Mouse (Mus musculus) neural tube, embryonic 15.5 days (tissue): ENCODE measurements around the gene Prkaca. TPM values are rescaled to one million over a fixed set of nuclear protein-coding genes. Genes with fewer than 3 reads are reported as not detected.
A peak's percentile ranks its signal among the peaks of the same experiment; 100 is the strongest.
"Not testable (repeated sequence)": the region's sequence is repeated elsewhere in the genome, so short reads cannot be mapped to it uniquely, and the experiment has no call there.

Experiments used
- ATAC-seq: fragments of 200-750 bp; cut with Nextera tagmentation; 2 replicates; pipeline ENCODE4 v1.8.0; 2017; ENCODE audit warnings: mild to moderate bottlenecking, moderate TSS enrichment, moderate library complexity; ENCODE audit not compliant: low FRiP score
- H3K27ac ChIP-seq: fragments of 300-500 bp; sonication (generic); replicated peaks from 2 replicates; pipeline ENCODE4 v1.5.1; 2015; ENCODE audit warnings: mild to moderate bottlenecking, inconsistent platforms
- H3K27me3 ChIP-seq: fragments of 300-500 bp; sonication (generic); replicated peaks from 2 replicates; pipeline ENCODE4 v1.6.1; 2015; ENCODE audit warnings: inconsistent platforms
- H3K36me3 ChIP-seq: fragments of 300-500 bp; sonication (generic); 2 replicates; pipeline ENCODE4 v1.6.1; 2015; ENCODE audit warnings: inconsistent platforms
- H3K4me1 ChIP-seq: fragments of 300-500 bp; sonication (generic); 2 replicates; pipeline ENCODE4 v1.6.1; 2015; ENCODE audit warnings: inconsistent platforms
- H3K4me2 ChIP-seq: fragments of 300-500 bp; sonication (generic); 2 replicates; pipeline ENCODE4 v1.6.1; 2015; ENCODE audit warnings: inconsistent platforms, mild to moderate bottlenecking, moderate library complexity
- H3K4me3 ChIP-seq: fragments of 300-500 bp; sonication (generic); replicated peaks from 2 replicates; pipeline ENCODE4 v1.5.1; 2015; ENCODE audit warnings: mild to moderate bottlenecking, inconsistent platforms
- H3K9ac ChIP-seq: fragments of 300-500 bp; sonication (generic); replicated peaks from 2 replicates; pipeline ENCODE4 v1.6.1; 2015; ENCODE audit warnings: mild to moderate bottlenecking, inconsistent platforms
- H3K9me3 ChIP-seq: fragments of 300-500 bp; sonication (generic); replicated peaks from 2 replicates; pipeline ENCODE4 v1.6.1; 2016; ENCODE audit warnings: inconsistent platforms
- WGBS: fragments of 180-500 bp; shearing (Covaris S2); methylation state at CpG from one replicate; pipeline ENCODE4 v1.1.7; 2015; ENCODE audit warnings: mixed read lengths; 5-methylcytosine and 5-hydroxymethylcytosine counted together
- polyA plus RNA-seq: library from polyadenylated mRNA; unstranded; fragments of >200 nt; fragmentation: Nextera tagmentation; extraction: Ambion mirVana; gene quantifications from 2 replicates; pipeline ENCODE4 v1.2.1, GENCODE M21; 2015

Prkaca gene
- polyA plus RNA-seq, 1 experiment from 2014 or later, result 256 TPM

DNA sequence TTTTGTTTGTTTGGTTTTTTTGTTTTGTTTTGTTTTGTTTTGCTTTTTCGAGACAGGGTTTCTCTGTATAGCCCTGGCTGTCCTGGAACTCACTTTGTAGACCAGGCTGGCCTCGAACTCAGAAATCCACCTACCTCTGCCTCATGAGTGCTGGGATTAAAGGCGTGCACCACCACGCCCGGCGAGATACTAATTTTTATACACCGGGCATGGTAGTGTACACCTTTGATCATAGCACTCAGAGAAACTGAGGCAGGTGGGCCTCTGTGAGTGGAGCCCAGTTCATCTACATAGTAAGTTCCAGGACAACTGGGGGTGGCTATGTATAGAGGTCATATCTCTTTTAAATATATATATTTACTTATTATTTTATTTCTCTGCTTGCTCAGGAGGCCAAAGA lies 32.7 kb downstream of the Prkaca start:
- H3K36me3 ChIP-seq, H3K9me3 ChIP-seq, H3K27ac ChIP-seq, ATAC-seq, H3K9ac ChIP-seq, H3K4me2 ChIP-seq, H3K4me3 ChIP-seq: not testable (repeated sequence)
- WGBS, result 97% methylated on average over 7 of the region's 7 CpGs
- Histone ChIP-seq H3K27me3 (peaks cover 22% of the 10 kb centered on the region), H3K4me1 (peaks cover 32% of the 10 kb centered on the region)

- peaks cover 48% of the 10 kb centered on the region for H3K4me1 ChIP-seq
- H3K4me3 ChIP-seq, result no peak overlapping the region
- H3K9me3 ChIP-seq, result no peaks in the 10 kb centered on the region
- no peaks in the 10 kb centered on the region for H3K36me3 ChIP-seq
- H3K9ac ChIP-seq, result no peak overlapping the region
- WGBS, result 33% methylated on average over 7 of the region's 7 CpGs
- H3K27ac ChIP-seq, result no peak overlapping the region
- no peak overlapping the region for H3K4me2 ChIP-seq
- peaks cover 35% of the 10 kb centered on the region for H3K27me3 ChIP-seq
- ATAC-seq, result no peak
These were observed 35.6 kb downstream of the Prkaca start for GRCm38 (mm10) chr8:84008362-84008761.

GRCm38 (mm10) chr8:84009876-84010275 lies 37.1 kb downstream of the Prkaca start:
- peak; percentile 39; the same call in 1 of the 2 replicates for ATAC-seq
- Histone ChIP-seq H3K9ac (no peak overlapping the region), H3K4me1 (peaks cover 36% of the 10 kb centered on the region), H3K4me2 (peak overlapping the region; percentile 99), H3K27ac (no peak overlapping the region), H3K4me3 (no peak overlapping the region), H3K36me3 (no peaks in the 10 kb centered on the region), H3K9me3 (no peaks in the 10 kb centered on the region), H3K27me3 (peaks cover 42% of the 10 kb centered on the region)
- under 1% methylated on average over 11 of the region's 11 CpGs for WGBS

GRCm38 (mm10) chr8:84010625-84011611 lies 38.1 kb downstream of the Prkaca start:
- Histone ChIP-seq H3K4me1 (peaks cover 30% of the 10 kb centered on the region), H3K9ac (peak overlapping the region; percentile 56), H3K27ac (no peak overlapping the region), H3K36me3 (no peaks in the 10 kb centered on the region), H3K4me3 (peak overlapping the region; percentile 57), H3K27me3 (peaks cover 42% of the 10 kb centered on the region), H3K9me3 (no peaks in the 10 kb centered on the region), H3K4me2 (peak overlapping the region; percentile 99)
- ATAC-seq, result peak; percentile 61
- WGBS, result 1% methylated on average over 82 of the region's 83 CpGs

DNA sequence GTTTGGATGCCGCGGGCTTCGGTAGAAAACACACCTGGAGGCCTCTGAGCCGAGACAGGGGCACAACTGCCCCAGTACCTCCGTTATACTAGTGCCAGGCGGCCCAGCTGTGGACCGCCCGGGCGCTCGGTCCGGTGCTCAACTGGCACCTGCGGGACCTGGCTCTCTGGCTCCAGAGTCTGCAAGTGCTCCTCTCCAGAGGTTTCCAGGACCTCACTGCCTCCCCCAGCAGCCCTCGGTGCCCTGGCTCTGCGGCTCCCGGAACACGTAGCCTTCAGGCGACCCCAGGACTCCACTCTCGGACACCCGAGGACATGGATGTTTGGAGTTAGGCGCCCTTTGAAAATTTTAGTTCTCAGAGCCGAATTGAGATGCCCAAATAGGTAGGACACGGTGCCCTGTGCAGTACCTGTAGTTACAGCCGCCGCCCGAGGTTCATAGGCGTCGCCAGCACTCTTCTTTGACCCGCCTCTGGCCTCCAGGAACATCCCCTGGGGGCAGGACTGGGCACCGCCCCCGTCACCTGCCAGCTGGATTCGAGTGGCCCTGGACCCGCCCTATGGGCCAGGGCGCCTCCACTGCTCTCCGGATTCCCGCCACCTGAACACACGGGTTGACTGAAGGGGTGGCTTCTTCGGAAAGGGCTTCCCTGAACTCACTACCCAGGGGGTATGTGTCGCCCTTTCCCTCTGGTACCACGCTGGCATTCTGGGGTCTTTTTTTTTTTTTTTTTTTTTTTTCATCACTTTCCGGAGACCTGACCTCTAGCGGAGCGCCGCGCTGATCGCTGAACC lies 39.1 kb downstream of the Prkaca start, which contains the start of gene 2210011C24Rik:
TSS of gene 2210011C24Rik (minus strand) at position 467 of the 794 bp plus-strand sequence.
- H3K4me2 ChIP-seq, result peak within 1 kb of the TSS; percentile 99
- no peaks in the 10 kb centered on the region for H3K36me3 ChIP-seq
- H3K27ac ChIP-seq, result no peak within 1 kb of the TSS
- WGBS, result under 1% methylated on average over 45 of the region's 45 CpGs
- no peaks in the 10 kb centered on the region for H3K9me3 ChIP-seq
- peak within 1 kb of the TSS; percentile 56 for H3K9ac ChIP-seq
- H3K4me3 ChIP-seq, result peak within 1 kb of the TSS; percentile 57
- H3K27me3 ChIP-seq, result peaks cover 42% of the 10 kb centered on the region
- peak; percentile 9; the same call in 1 of the 2 replicates for ATAC-seq
- H3K4me1 ChIP-seq, result peaks cover 30% of the 10 kb centered on the region

DNA sequence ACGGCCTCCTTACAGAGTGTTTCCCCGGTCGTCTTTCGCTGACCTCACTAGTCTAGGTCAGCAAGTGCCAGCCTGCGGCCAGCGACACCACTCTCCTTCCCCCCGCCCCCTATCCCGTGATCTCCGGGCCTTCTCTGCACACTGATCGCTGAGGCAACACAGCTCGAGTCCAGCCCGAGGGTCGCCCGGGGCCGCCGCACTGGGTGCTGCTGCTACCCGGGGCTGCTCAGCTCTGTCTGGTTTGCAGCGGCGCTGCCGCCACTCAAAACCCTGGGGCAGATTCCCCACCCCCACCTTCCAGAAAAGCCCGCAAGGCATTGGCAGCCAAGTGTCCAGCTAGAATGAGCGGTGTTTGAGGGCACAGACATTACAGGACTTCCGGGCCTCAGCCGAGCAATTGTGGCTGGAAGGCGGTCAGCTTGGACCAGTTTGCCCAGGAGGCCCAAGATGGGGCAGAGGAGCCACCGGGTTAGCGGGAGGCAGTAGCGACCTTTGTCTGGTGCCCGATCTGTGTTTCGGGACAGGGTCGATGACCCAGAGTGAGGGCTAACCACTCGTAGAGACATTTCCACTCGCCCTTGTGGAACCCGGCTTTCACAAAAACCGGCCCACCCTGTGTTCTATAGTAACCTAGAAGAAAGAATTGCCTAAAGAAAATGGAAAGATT lies 39.8 kb downstream of the Prkaca start:
- no peaks in the 10 kb centered on the region for H3K9me3 ChIP-seq
- H3K36me3 ChIP-seq, result no peaks in the 10 kb centered on the region
- peaks cover 42% of the 10 kb centered on the region for H3K27me3 ChIP-seq
- ATAC-seq, result no peak
- H3K9ac ChIP-seq, result 0 out of 2 replicates have a peak overlapping the region, but pooled peaks have one; percentile 6
- H3K4me2 ChIP-seq, result peak overlapping the region; percentile 99
- H3K4me3 ChIP-seq, result peak overlapping the region; percentile 57
- WGBS, result 8% methylated on average over 35 of the region's 35 CpGs
- H3K4me1 ChIP-seq, result peaks cover 30% of the 10 kb centered on the region
- no peak overlapping the region for H3K27ac ChIP-seq

DNA sequence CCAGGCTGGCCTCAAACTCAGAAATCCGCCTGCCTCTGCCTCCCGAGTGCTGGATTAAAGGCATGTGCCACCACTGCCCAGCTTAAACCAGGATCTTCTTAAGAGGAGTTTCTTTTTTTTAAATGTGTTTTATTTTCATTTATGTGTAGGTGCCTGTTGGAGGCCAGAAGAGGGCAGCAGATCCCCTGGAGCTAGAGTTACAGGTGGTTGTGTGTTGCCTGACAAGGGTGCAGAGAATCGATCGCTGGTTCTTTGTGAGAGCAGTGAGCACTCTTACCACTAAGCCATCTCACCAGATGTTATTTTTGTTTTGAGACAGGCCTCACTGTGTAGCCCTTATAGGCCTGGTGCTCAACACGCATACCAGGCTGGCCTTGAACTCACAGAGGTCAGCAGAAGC lies 43.0 kb downstream of the Prkaca start:
- Histone ChIP-seq H3K4me2 (no peak overlapping the region), H3K4me3 (no peak overlapping the region), H3K9me3 (no peaks in the 10 kb centered on the region), H3K27me3 (peaks cover 35% of the 10 kb centered on the region), H3K4me1 (peaks cover 17% of the 10 kb centered on the region), H3K27ac (no peak overlapping the region), H3K36me3 (no peaks in the 10 kb centered on the region), H3K9ac (no peak overlapping the region)
- 93% methylated on average over 5 of the region's 5 CpGs for WGBS
- ATAC-seq, result no peak

DNA sequence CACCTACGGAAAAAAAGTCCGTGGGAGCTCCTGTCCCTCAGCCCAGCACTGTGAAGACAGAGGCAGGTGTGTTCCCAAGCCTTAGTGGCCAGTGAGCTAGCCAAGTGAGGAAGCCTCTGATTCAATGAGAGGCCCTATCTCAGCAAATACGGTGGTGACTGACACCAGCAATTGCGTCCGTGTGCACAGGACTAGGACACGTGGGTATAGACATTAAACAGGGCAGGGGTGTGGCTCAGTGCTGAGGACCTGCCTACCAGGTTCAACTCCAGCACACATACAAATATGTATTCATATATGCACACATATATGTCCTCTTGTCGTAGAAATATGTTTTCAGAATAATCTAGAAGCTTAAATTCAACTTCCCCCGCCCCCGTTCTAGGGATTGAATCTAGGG lies 46.9 kb downstream of the Prkaca start:
- 0 out of 2 replicates have a peak, but pooled peaks cover 5% of the 10 kb centered on the region for H3K4me1 ChIP-seq
- ATAC-seq, result no peak
- no peak overlapping the region for H3K9ac ChIP-seq
- no peak overlapping the region for H3K4me3 ChIP-seq
- 89% methylated on average over 9 of the region's 9 CpGs for WGBS
- peaks cover 21% of the 10 kb centered on the region for H3K27me3 ChIP-seq
- H3K4me2 ChIP-seq, result no peak overlapping the region
- H3K36me3 ChIP-seq, result no peaks in the 10 kb centered on the region
- H3K9me3 ChIP-seq, result no peaks in the 10 kb centered on the region
- H3K27ac ChIP-seq, result no peak overlapping the region

GRCm38 (mm10) chr8:84021096-84021495 lies 48.3 kb downstream of the Prkaca start, which contains the start of gene Palm3:
Gene Palm3 (plus strand): TSS chr8:84021471.
- Histone ChIP-seq H3K27me3 (peaks cover 21% of the 10 kb centered on the region), H3K9ac (no peak within 1 kb of the TSS), H3K36me3 (no peaks in the 10 kb centered on the region), H3K4me3 (no peak within 1 kb of the TSS), H3K4me2 (no peak within 1 kb of the TSS), H3K9me3 (no peaks in the 10 kb centered on the region), H3K27ac (no peak within 1 kb of the TSS), H3K4me1 (peaks cover 10% of the 10 kb centered on the region)
- no peak for ATAC-seq
- WGBS, result 7% methylated on average over 18 of the region's 18 CpGs

GRCm38 (mm10) chr8:84021569-84021968 lies 48.8 kb downstream of the Prkaca start:
- WGBS, result 54% methylated on average over 12 of the region's 12 CpGs
- Histone ChIP-seq H3K4me3 (no peak overlapping the region), H3K36me3 (no peaks in the 10 kb centered on the region), H3K4me1 (peaks cover 14% of the 10 kb centered on the region), H3K27me3 (peaks cover 25% of the 10 kb centered on the region), H3K9me3 (no peaks in the 10 kb centered on the region), H3K27ac (no peak overlapping the region), H3K4me2 (no peak overlapping the region), H3K9ac (no peak overlapping the region)
- no peak for ATAC-seq

DNA sequence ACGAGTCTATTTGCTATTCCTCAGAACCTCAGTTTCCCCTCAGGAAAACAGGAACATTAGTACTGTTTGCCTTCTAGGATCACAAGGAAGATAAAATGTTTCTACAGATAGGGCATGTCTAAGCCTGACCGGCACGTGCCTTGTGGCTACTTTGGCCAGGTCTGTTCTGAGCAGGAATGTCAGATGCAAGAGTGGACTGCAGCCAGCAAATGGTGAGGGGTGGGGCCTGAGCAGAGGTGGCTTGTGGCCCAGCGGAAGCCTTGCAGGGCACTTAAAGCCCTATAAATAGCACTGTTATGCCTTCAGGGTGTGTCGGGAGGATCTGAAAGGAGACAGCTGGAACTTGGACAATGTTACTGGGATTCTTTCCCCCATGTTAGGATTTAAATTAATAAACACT lies 50.3 kb downstream of the Prkaca start:
- ATAC-seq, result no peak
- Histone ChIP-seq H3K4me2 (no peak overlapping the region), H3K4me3 (no peak overlapping the region), H3K36me3 (no peaks in the 10 kb centered on the region), H3K9me3 (no peaks in the 10 kb centered on the region), H3K4me1 (peaks cover 19% of the 10 kb centered on the region), H3K27ac (no peak overlapping the region), H3K9ac (no peak overlapping the region), H3K27me3 (peaks cover 39% of the 10 kb centered on the region)
- 42% methylated on average over 5 of the region's 5 CpGs for WGBS
